Mouse (Mus musculus): Measurements from ENCODE around the gene 2810408A11Rik.

The 2810408A11Rik gene

GRCm38 (mm10) chr11:69900471-69901405 lies at the start of gene 2810408A11Rik, which contains the start of gene Neurl4:
Gene 2810408A11Rik (minus strand): TSS chr11:69900987.
Gene Neurl4 (plus strand): TSS chr11:69901072.
- DNase-seq (ENCODE audit: low read depth, low spot score) = peak; percentile 95

- DNase-seq (ENCODE audit: low read depth, low spot score) = peak; percentile 85
These were observed 48.0 kb upstream of the 2810408A11Rik start for GRCm38 (mm10) chr11:69948763-69949150.

- DNase-seq (ENCODE audit: low read depth, low spot score) = peak; percentile 87
These were observed 47.4 kb upstream of the 2810408A11Rik start, which contains the start of gene Slc2a4 for GRCm38 (mm10) chr11:69948066-69948762. Gene Slc2a4 (minus strand): TSS chr11:69948188.

- DNase-seq (ENCODE audit: low read depth, low spot score) = no peak
These were observed 46.7 kb upstream of the 2810408A11Rik start for GRCm38 (mm10) chr11:69947337-69948065.

- DNase-seq (ENCODE audit: low read depth, low spot score) = no peak
These were observed 45.5 kb upstream of the 2810408A11Rik start for GRCm38 (mm10) chr11:69945997-69946891.

GRCm38 (mm10) chr11:69945216-69945615 lies 44.4 kb upstream of the 2810408A11Rik start:
- DNase-seq (ENCODE audit: low read depth, low spot score) = no peak

- DNase-seq (ENCODE audit: low read depth, low spot score) = no peak
These were observed 40.2 kb upstream of the 2810408A11Rik start for GRCm38 (mm10) chr11:69940962-69941361.

GRCm38 (mm10) chr11:69939731-69940130 lies 38.9 kb upstream of the 2810408A11Rik start:
- no peak for DNase-seq (ENCODE audit: low read depth, low spot score)

GRCm38 (mm10) chr11:69939181-69939580 lies 38.4 kb upstream of the 2810408A11Rik start:
- DNase-seq (ENCODE audit: low read depth, low spot score) = no peak

- no peak for DNase-seq (ENCODE audit: low read depth, low spot score)
These were observed 37.7 kb upstream of the 2810408A11Rik start for GRCm38 (mm10) chr11:69938401-69938979.

- DNase-seq (ENCODE audit: low read depth, low spot score) = no peak
These were observed 37.0 kb upstream of the 2810408A11Rik start for GRCm38 (mm10) chr11:69937834-69938233.

GRCm38 (mm10) chr11:69937385-69937784 lies 36.6 kb upstream of the 2810408A11Rik start:
- DNase-seq (ENCODE audit: low read depth, low spot score) = no peak

- DNase-seq (ENCODE audit: low read depth, low spot score) = no peak
These were observed 36.0 kb upstream of the 2810408A11Rik start for GRCm38 (mm10) chr11:69936714-69937347.

GRCm38 (mm10) chr11:69936156-69936555 lies 35.4 kb upstream of the 2810408A11Rik start:
- peak; percentile 57 for DNase-seq (ENCODE audit: low read depth, low spot score)

GRCm38 (mm10) chr11:69935137-69935879 lies 34.5 kb upstream of the 2810408A11Rik start, which contains the start of gene Ybx2:
Gene Ybx2 (plus strand): TSS chr11:69935796.
- DNase-seq (ENCODE audit: low read depth, low spot score) = peak; percentile 86

- DNase-seq (ENCODE audit: low read depth, low spot score) = no peak
These were observed 33.9 kb upstream of the 2810408A11Rik start for GRCm38 (mm10) chr11:69934681-69935080.

- peak; percentile 84 for DNase-seq (ENCODE audit: low read depth, low spot score)
These were observed 33.4 kb upstream of the 2810408A11Rik start for GRCm38 (mm10) chr11:69934169-69934568.

- no peak for DNase-seq (ENCODE audit: low read depth, low spot score)
These were observed 32.3 kb upstream of the 2810408A11Rik start for GRCm38 (mm10) chr11:69933066-69933465.

- no peak for DNase-seq (ENCODE audit: low read depth, low spot score)
These were observed 31.5 kb upstream of the 2810408A11Rik start for GRCm38 (mm10) chr11:69932254-69932653.
